Mouse (Mus musculus) forebrain, embryonic 13.5 days (tissue): ENCODE results near the gene Crybg1. TPM values are rescaled to one million over a fixed set of nuclear protein-coding genes. Genes with fewer than 3 reads are reported as not detected.
"Not testable (repeated sequence)": the region's sequence is repeated elsewhere in the genome, so short reads cannot be mapped to it uniquely, and the experiment has no call there.

Experiments used
- ATAC-seq: fragments of 200-750 bp; cut with Nextera tagmentation; 2 replicates; pipeline ENCODE4 v1.8.0; 2017
- H3K27ac ChIP-seq: fragments of 300-500 bp; sonication (generic); 2 replicates; pipeline ENCODE4 v1.5.1; 2015; ENCODE audit warnings: inconsistent platforms, mild to moderate bottlenecking, moderate library complexity
- H3K27me3 ChIP-seq: fragments of 300-500 bp; sonication (generic); 2 replicates; pipeline ENCODE4 v1.6.1; 2015; ENCODE audit warnings: mild to moderate bottlenecking, inconsistent platforms
- H3K36me3 ChIP-seq: fragments of 300-500 bp; sonication (generic); 2 replicates; pipeline ENCODE4 v1.6.1; 2015; ENCODE audit warnings: mild to moderate bottlenecking, inconsistent platforms; ENCODE audit not compliant: poor library complexity, severe bottlenecking
- H3K4me1 ChIP-seq: fragments of 300-500 bp; sonication (generic); 2 replicates; pipeline ENCODE4 v1.6.1; 2015; ENCODE audit warnings: inconsistent platforms
- H3K4me2 ChIP-seq: fragments of 300-500 bp; sonication (generic); 2 replicates; pipeline ENCODE4 v1.6.1; 2015; ENCODE audit warnings: inconsistent platforms, mild to moderate bottlenecking, moderate library complexity
- H3K4me3 ChIP-seq: fragments of 300-500 bp; sonication (generic); 2 replicates; pipeline ENCODE4 v1.5.1; 2015; ENCODE audit warnings: mild to moderate bottlenecking, inconsistent platforms
- H3K9ac ChIP-seq: fragments of 300-500 bp; sonication (generic); 2 replicates; pipeline ENCODE4 v1.6.1; 2015; ENCODE audit warnings: mild to moderate bottlenecking, inconsistent platforms
- H3K9me3 ChIP-seq: fragments of 300-500 bp; sonication (generic); replicated peaks from 2 replicates; pipeline ENCODE4 v1.6.1; 2016; ENCODE audit warnings: inconsistent platforms
- WGBS: fragments of 180-500 bp; shearing (Covaris S2); methylation state at CpG from one replicate; pipeline ENCODE4 v1.1.7; 2015; 5-methylcytosine and 5-hydroxymethylcytosine counted together
- polyA plus RNA-seq: library from polyadenylated mRNA; unstranded; fragments of >200 nt; fragmentation: Nextera tagmentation; extraction: Ambion mirVana; gene quantifications from 2 replicates; pipeline ENCODE4 v1.2.1, GENCODE M21; 2015

Crybg1 gene
- polyA plus RNA-seq, 1 experiment from 2014 or later, result 0.28 TPM

GRCm38 (mm10) chr10:43983241-43983640, 165.4 kb downstream of the Crybg1 start:
- H3K36me3 ChIP-seq, result no peaks in the 10 kb centered on the region
- no peak overlapping the region for H3K4me3 ChIP-seq
- WGBS, result 91% methylated on average over 5 of the region's 5 CpGs
- no peak overlapping the region for H3K9ac ChIP-seq
- no peak overlapping the region for H3K27ac ChIP-seq
- ATAC-seq, result no peak
- no peaks in the 10 kb centered on the region for H3K4me1 ChIP-seq
- H3K9me3 ChIP-seq, result no peaks in the 10 kb centered on the region
- no peak overlapping the region for H3K4me2 ChIP-seq
- no peaks in the 10 kb centered on the region for H3K27me3 ChIP-seq

- Histone ChIP-seq H3K27ac (no peak overlapping the region), H3K9me3 (no peaks in the 10 kb centered on the region), H3K4me1 (no peaks in the 10 kb centered on the region), H3K27me3 (no peaks in the 10 kb centered on the region), H3K9ac (no peak overlapping the region), H3K4me3 (no peak overlapping the region), H3K36me3 (no peaks in the 10 kb centered on the region), H3K4me2 (no peak overlapping the region)
- 93% methylated on average over 6 of the region's 6 CpGs for WGBS
- ATAC-seq, result no peak
Observed at GRCm38 (mm10) chr10:43982470-43982869, 166.2 kb downstream of the Crybg1 start.

GRCm38 (mm10) chr10:43980742-43981141, 167.9 kb downstream of the Crybg1 start:
- WGBS, result 91% methylated on average over 3 of the region's 3 CpGs
- ATAC-seq, H3K4me2 ChIP-seq: not testable (repeated sequence)

GRCm38 (mm10) chr10:43980080-43980479, 168.6 kb downstream of the Crybg1 start:
- Histone ChIP-seq H3K4me2 (no peak overlapping the region), H3K36me3 (no peaks in the 10 kb centered on the region), H3K27ac (no peak overlapping the region), H3K9ac (no peak overlapping the region), H3K27me3 (no peaks in the 10 kb centered on the region), H3K4me1 (no peaks in the 10 kb centered on the region), H3K9me3 (no peaks in the 10 kb centered on the region), H3K4me3 (no peak overlapping the region)
- 79% methylated on average over 1 of the region's 1 CpGs for WGBS
- no peak for ATAC-seq

More at GRCm38 (mm10) chr10:43980742-43981141, 167.9 kb downstream of the Crybg1 start:
- not testable (repeated sequence) for H3K9ac ChIP-seq, H3K4me3 ChIP-seq, H3K4me1 ChIP-seq, H3K9me3 ChIP-seq, H3K27ac ChIP-seq, H3K27me3 ChIP-seq, H3K36me3 ChIP-seq

GRCm38 (mm10) chr10:43977353-43977752, 171.3 kb downstream of the Crybg1 start:
- no peaks in the 10 kb centered on the region for H3K27me3 ChIP-seq
- no peak overlapping the region for H3K4me2 ChIP-seq
- no peaks in the 10 kb centered on the region for H3K36me3 ChIP-seq
- 0 out of 2 replicates have a peak, but pooled peaks cover 12% of the 10 kb centered on the region for H3K4me1 ChIP-seq
- H3K9me3 ChIP-seq, result no peaks in the 10 kb centered on the region
- H3K27ac ChIP-seq, result no peak overlapping the region
- H3K9ac ChIP-seq, result no peak overlapping the region
- WGBS, result 78% methylated on average over 3 of the region's 3 CpGs
- no peak for ATAC-seq
- H3K4me3 ChIP-seq, result no peak overlapping the region

- Histone ChIP-seq H3K27ac (no peak overlapping the region), H3K27me3 (no peaks in the 10 kb centered on the region), H3K9ac (no peak overlapping the region), H3K4me1 (0 out of 2 replicates have a peak, but pooled peaks cover 12% of the 10 kb centered on the region), H3K4me2 (no peak overlapping the region), H3K9me3 (no peaks in the 10 kb centered on the region), H3K4me3 (no peak overlapping the region), H3K36me3 (no peaks in the 10 kb centered on the region)
- WGBS, result 49% methylated on average over 2 of the region's 2 CpGs
- no peak for ATAC-seq
Observed at GRCm38 (mm10) chr10:43973244-43973643, 175.4 kb downstream of the Crybg1 start.

- Histone ChIP-seq H3K9ac (no peak overlapping the region), H3K4me1 (no peaks in the 10 kb centered on the region), H3K4me2 (no peak overlapping the region), H3K9me3 (no peaks in the 10 kb centered on the region), H3K27me3 (no peaks in the 10 kb centered on the region), H3K27ac (no peak overlapping the region), H3K36me3 (no peaks in the 10 kb centered on the region), H3K4me3 (no peak overlapping the region)
- 68% methylated on average over 2 of the region's 2 CpGs for WGBS
- ATAC-seq, result peak; percentile 76; the same call in 1 of the 2 replicates
Observed at GRCm38 (mm10) chr10:43964943-43965342, 183.7 kb downstream of the Crybg1 start.

GRCm38 (mm10) chr10:43953942-43954341, 194.7 kb downstream of the Crybg1 start:
- no peak overlapping the region for H3K27ac ChIP-seq

GRCm38 (mm10) chr10:43945435-43945834, 203.2 kb downstream of the Crybg1 start:
- 78% methylated on average over 4 of the region's 4 CpGs for WGBS
- no peaks in the 10 kb centered on the region for H3K9me3 ChIP-seq
- H3K27ac ChIP-seq, result no peak overlapping the region
- H3K36me3 ChIP-seq, result peaks cover 15% of the 10 kb centered on the region
- no peaks in the 10 kb centered on the region for H3K4me1 ChIP-seq
- no peak overlapping the region for H3K4me3 ChIP-seq
- no peak overlapping the region for H3K9ac ChIP-seq
- no peak overlapping the region for H3K4me2 ChIP-seq
- no peaks in the 10 kb centered on the region for H3K27me3 ChIP-seq
- ATAC-seq, result no peak

More at GRCm38 (mm10) chr10:43953942-43954341, 194.7 kb downstream of the Crybg1 start:
- no peak overlapping the region for H3K4me2 ChIP-seq
- H3K4me1 ChIP-seq, result no peaks in the 10 kb centered on the region
- no peak overlapping the region for H3K9ac ChIP-seq
- H3K4me3 ChIP-seq, result no peak overlapping the region
- peak; percentile 78 for ATAC-seq
- H3K9me3 ChIP-seq, result no peaks in the 10 kb centered on the region
- H3K36me3 ChIP-seq, result peaks cover 4% of the 10 kb centered on the region; the same call in 1 of the 2 replicates
- H3K27me3 ChIP-seq, result no peaks in the 10 kb centered on the region

- Histone ChIP-seq H3K9me3 (no peaks in the 10 kb centered on the region), H3K36me3 (peaks cover 10% of the 10 kb centered on the region), H3K4me2 (no peak overlapping the region), H3K4me1 (no peaks in the 10 kb centered on the region), H3K27me3 (no peaks in the 10 kb centered on the region), H3K27ac (no peak overlapping the region), H3K9ac (no peak overlapping the region), H3K4me3 (no peak overlapping the region)
- ATAC-seq, result no peak
- 41% methylated on average over 4 of the region's 4 CpGs for WGBS
Observed at GRCm38 (mm10) chr10:43943736-43944135, 204.9 kb downstream of the Crybg1 start.

- WGBS, result 91% methylated on average over 6 of the region's 6 CpGs
Observed at GRCm38 (mm10) chr10:43939136-43939662, 209.5 kb downstream of the Crybg1 start.

GRCm38 (mm10) chr10:43928596-43928995, 220.1 kb downstream of the Crybg1 start:
- H3K9me3 ChIP-seq, result no peaks in the 10 kb centered on the region
- WGBS, result 89% methylated on average over 5 of the region's 5 CpGs
- no peak overlapping the region for H3K27ac ChIP-seq
- H3K4me2 ChIP-seq, result no peak overlapping the region
- no peaks in the 10 kb centered on the region for H3K27me3 ChIP-seq
- ATAC-seq, result no peak
- H3K4me1 ChIP-seq, result no peaks in the 10 kb centered on the region; the same call in 1 of the 2 replicates
- H3K9ac ChIP-seq, result no peak overlapping the region
- H3K36me3 ChIP-seq, result peaks cover 39% of the 10 kb centered on the region
- no peak overlapping the region for H3K4me3 ChIP-seq

More at GRCm38 (mm10) chr10:43939136-43939662, 209.5 kb downstream of the Crybg1 start:
- peaks cover 15% of the 10 kb centered on the region for H3K36me3 ChIP-seq
- no peaks in the 10 kb centered on the region for H3K9me3 ChIP-seq
- H3K27me3 ChIP-seq, result no peaks in the 10 kb centered on the region
- H3K27ac ChIP-seq, result no peak overlapping the region
- no peak overlapping the region for H3K4me2 ChIP-seq
- no peak overlapping the region for H3K4me3 ChIP-seq
- no peak for ATAC-seq
- no peak overlapping the region for H3K9ac ChIP-seq
- no peaks in the 10 kb centered on the region for H3K4me1 ChIP-seq

- Histone ChIP-seq H3K4me2 (no peak overlapping the region), H3K9me3 (no peaks in the 10 kb centered on the region), H3K27me3 (no peaks in the 10 kb centered on the region), H3K9ac (no peak overlapping the region), H3K4me1 (no peaks in the 10 kb centered on the region; the same call in 1 of the 2 replicates), H3K36me3 (peaks cover 40% of the 10 kb centered on the region), H3K4me3 (no peak overlapping the region), H3K27ac (no peak overlapping the region)
- WGBS, result 81% methylated on average over 8 of the region's 8 CpGs
- no peak for ATAC-seq
Observed at GRCm38 (mm10) chr10:43927736-43928135, 220.9 kb downstream of the Crybg1 start.
